Mouse (Mus musculus): ENCODE data around the gene Fcrlb. TPM values are rescaled to one million over a fixed set of nuclear protein-coding genes. Genes with fewer than 3 reads are reported as not detected.
"Not testable (repeated sequence)": the region's sequence is repeated elsewhere in the genome, so short reads cannot be mapped to it uniquely, and the experiment has no call there.

Gene Fcrlb
- polyA plus RNA-seq (2015; fragmentation: Nextera tagmentation; extraction: Ambion mirVana), result 0.11 and 0.16 TPM in 2 replicates

DNA sequence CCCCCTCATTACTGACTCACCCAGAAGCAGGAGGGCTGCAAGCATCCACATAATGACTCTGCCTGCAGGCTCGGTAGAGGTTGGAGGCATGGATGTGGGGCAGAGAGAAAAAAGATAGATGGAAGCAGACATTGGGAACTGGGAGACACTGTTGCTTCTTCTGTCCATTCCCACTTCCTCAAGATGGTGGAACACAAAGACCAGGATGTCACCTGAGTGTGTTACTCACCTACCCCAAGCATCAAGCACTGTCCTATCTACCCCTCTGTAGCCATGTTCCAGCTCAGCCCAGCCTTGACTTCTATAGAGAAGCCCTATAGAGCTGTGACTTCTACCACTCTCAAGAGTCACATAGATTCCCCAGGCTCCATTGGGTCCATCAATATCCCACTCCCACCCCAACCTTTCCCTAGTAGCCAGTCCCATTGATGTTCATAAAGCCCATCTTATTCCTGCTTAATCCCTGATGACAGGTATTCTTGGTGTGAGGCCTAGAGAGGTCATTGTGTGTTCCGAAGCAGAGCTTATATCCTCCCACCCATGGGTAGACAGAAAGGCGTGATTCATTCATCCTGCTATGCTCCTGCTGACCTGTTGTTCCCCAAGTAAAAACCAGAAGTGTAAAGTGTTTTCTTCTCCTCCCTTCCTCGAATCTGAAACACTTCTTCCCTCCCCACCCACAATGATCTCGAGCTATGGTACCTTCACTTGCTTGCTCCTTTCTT, at the start of gene Fcrlb:
TSS of gene Fcrlb (minus strand) at position 51 of the 725 bp plus-strand sequence.
- Histone ChIP-seq H3K36me3 (no peaks in the 10 kb centered on the region), H3K27me3 (replicated peaks) (peaks cover 8% of the 10 kb centered on the region), H3K4me1 (replicated peaks) (peaks cover 6% of the 10 kb centered on the region), H3K4me2 (replicated peaks) (no peak within 1 kb of the TSS), H3K9ac (no peak within 1 kb of the TSS), H3K9me3 (no peaks in the 10 kb centered on the region), H3K27ac (no peak within 1 kb of the TSS), H3K4me3 (replicated peaks) (no peak within 1 kb of the TSS)
- no peak for ATAC-seq
- 70% methylated on average over 5 of the region's 5 CpGs for WGBS

DNA sequence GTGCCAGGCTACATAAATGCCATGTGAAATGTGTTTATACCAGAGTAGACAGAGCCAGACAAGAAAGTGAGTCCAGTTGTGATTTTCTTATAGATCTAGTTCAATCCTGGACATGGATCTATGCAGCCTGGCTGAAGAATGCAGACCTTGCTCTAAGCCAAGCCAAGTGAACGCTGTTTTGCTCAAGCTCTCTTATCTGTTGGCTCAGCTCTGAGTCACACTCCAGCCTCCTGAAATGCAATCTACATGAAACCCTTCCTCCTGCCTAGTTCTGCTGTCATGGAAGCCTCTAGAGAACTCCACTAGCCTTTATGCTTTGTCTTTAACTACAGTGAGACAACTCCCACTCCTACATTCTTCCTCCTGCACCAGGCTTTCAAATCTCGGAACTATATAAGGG, 49.6 kb upstream of the Fcrlb start:
- WGBS, result 55% methylated on average over 2 of the region's 2 CpGs
- Histone ChIP-seq H3K27ac (no peak overlapping the region), H3K9me3 (no peaks in the 10 kb centered on the region), H3K9ac (no peak overlapping the region), H3K36me3 (no peaks in the 10 kb centered on the region), H3K27me3 (replicated peaks) (no peaks in the 10 kb centered on the region), H3K4me1 (replicated peaks) (no peaks in the 10 kb centered on the region; the same call in 1 of the 2 replicates), H3K4me3 (replicated peaks) (no peak overlapping the region), H3K4me2 (replicated peaks) (no peak overlapping the region)
- 0 out of 2 replicates have a peak, but pooled peaks have one; percentile 23 for ATAC-seq

DNA sequence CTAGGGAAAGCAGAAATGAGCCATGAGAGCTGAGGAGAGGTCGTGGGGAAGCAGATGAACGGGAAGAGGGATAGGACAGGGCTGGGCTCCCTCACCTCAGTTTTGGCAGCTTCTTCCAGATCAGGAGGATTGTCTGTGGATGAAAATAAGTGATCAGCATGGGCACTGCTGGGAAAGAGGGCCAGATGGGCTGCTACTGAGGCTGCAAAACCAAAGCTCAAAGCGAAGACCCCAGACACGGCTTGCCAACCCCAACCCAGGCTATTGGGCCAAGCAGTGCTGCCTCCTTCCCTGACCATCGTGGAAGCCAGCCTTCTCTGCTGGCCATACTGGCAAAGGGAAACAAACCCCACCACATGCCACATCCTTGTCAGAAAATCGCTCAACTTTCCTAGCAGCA, 48.4 kb upstream of the Fcrlb start:
- no peak for ATAC-seq
- Histone ChIP-seq H3K9ac (no peak overlapping the region), H3K36me3 (no peaks in the 10 kb centered on the region), H3K27me3 (replicated peaks) (no peaks in the 10 kb centered on the region), H3K27ac (no peak overlapping the region), H3K4me1 (replicated peaks) (no peaks in the 10 kb centered on the region; the same call in 1 of the 2 replicates), H3K9me3 (no peaks in the 10 kb centered on the region), H3K4me3 (replicated peaks) (no peak overlapping the region), H3K4me2 (replicated peaks) (no peak overlapping the region)
- WGBS, result 79% methylated on average over 6 of the region's 6 CpGs

DNA sequence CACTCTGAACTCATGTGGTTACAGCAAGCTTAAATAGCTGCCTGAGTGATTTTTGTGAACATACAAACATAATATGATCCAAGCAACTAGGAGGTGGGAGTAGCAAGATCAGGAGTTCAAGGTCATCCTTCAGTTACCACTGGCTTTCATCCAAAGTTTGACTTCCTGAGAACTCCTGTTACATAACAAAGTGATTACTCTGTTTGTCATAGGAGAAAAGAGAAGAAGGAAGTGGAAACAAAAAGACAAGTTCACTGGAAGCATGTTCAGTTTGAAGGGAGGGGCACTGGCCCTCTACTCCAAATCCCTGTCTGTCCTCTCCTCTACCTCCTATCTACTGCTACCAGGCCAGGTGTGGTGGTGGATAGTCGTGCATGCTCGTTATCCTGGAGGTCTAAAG, 47.0 kb upstream of the Fcrlb start:
- H3K9me3 ChIP-seq, result no peaks in the 10 kb centered on the region
- H3K27ac ChIP-seq, result no peak overlapping the region
- 67% methylated on average over 2 of the region's 2 CpGs for WGBS
- H3K9ac ChIP-seq, result no peak overlapping the region
- no peak for ATAC-seq
- H3K36me3 ChIP-seq, result no peaks in the 10 kb centered on the region
- no peak overlapping the region for H3K4me2 ChIP-seq (replicated peaks)
- no peak overlapping the region for H3K4me3 ChIP-seq (replicated peaks)
- H3K4me1 ChIP-seq (replicated peaks), result no peaks in the 10 kb centered on the region; the same call in 1 of the 2 replicates
- H3K27me3 ChIP-seq (replicated peaks), result no peaks in the 10 kb centered on the region

DNA sequence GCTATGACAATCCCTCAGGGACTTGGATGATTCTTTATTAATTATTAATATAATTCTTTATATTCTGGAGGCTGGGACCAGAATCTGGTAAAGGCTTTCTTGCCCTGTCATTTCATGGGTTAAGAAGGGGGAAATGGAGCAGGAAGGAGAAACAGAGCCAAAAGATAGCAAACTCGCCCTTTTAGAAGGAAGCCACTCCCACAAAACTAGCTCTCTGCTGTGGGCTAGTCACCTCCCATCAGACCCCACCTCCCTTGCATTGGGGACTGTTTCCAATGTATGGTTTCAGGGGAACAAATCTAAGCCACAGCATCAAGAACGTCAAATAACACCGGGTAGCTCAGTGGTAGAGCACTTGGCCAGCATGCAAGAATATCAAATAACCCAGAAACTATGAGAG, 45.5 kb upstream of the Fcrlb start:
- H3K9me3 ChIP-seq, result no peaks in the 10 kb centered on the region
- ATAC-seq, result no peak
- no peak overlapping the region for H3K9ac ChIP-seq
- H3K27ac ChIP-seq, result no peak overlapping the region
- no peaks in the 10 kb centered on the region; the same call in 1 of the 2 replicates for H3K4me1 ChIP-seq (replicated peaks)
- H3K27me3 ChIP-seq (replicated peaks), result no peaks in the 10 kb centered on the region
- 51% methylated on average over 3 of the region's 3 CpGs for WGBS
- H3K4me2 ChIP-seq (replicated peaks), result no peak overlapping the region
- no peak overlapping the region for H3K4me3 ChIP-seq (replicated peaks)
- no peaks in the 10 kb centered on the region for H3K36me3 ChIP-seq

DNA sequence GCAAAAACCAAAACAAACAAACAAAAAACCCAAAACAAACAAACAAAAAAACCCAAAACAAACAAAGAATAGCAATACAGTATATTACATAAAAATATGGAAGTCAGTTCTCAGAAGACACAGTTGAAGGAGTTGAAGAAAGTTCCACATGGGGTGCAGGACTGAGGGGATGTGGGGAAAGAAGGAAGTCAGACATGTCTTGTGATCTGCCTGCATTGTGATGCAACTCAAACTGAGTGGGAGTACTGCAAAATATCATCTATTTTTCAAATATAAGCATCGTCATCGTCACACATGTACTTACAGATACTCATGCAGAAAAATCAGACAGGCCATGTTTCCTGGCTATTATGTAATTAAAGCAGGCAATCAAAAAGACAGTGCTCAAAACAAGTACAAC, 40.5 kb upstream of the Fcrlb start:
- no peak for ATAC-seq
- no peaks in the 10 kb centered on the region for H3K9me3 ChIP-seq
- no peaks in the 10 kb centered on the region for H3K27me3 ChIP-seq (replicated peaks)
- no peak overlapping the region for H3K4me3 ChIP-seq (replicated peaks)
- H3K36me3 ChIP-seq, result no peaks in the 10 kb centered on the region
- no peak overlapping the region for H3K27ac ChIP-seq
- H3K9ac ChIP-seq, result no peak overlapping the region
- no peaks in the 10 kb centered on the region for H3K4me1 ChIP-seq (replicated peaks)
- 80% methylated on average over 2 of the region's 2 CpGs for WGBS
- H3K4me2 ChIP-seq (replicated peaks), result no peak overlapping the region

DNA sequence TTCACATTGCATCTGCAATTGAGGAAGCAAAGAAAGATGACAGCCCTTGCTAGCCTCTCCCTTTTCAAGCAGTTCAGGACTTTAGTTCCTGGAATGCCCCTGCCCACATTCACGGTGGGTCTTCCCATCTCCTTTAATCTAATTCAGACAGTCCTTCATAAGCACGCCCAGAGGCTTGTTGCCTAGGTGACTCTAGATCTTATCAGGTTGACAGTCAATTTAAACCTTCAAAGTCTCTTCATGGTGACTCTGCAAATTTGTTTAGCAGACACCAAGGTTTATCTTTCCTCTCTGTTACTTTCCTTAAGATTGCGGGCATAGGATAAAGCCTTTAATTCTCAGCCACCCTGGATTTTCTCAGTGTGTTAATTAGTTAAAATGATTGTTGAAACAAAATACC, 38.0 kb upstream of the Fcrlb start:
- H3K36me3 ChIP-seq, result no peaks in the 10 kb centered on the region
- no peak for ATAC-seq
- no peak overlapping the region for H3K4me3 ChIP-seq (replicated peaks)
- H3K4me2 ChIP-seq (replicated peaks), result no peak overlapping the region
- no peaks in the 10 kb centered on the region for H3K9me3 ChIP-seq
- no peak overlapping the region for H3K27ac ChIP-seq
- H3K4me1 ChIP-seq (replicated peaks), result no peaks in the 10 kb centered on the region
- H3K27me3 ChIP-seq (replicated peaks), result no peaks in the 10 kb centered on the region
- H3K9ac ChIP-seq, result no peak overlapping the region
- WGBS, result 29% methylated on average over 3 of the region's 3 CpGs

DNA sequence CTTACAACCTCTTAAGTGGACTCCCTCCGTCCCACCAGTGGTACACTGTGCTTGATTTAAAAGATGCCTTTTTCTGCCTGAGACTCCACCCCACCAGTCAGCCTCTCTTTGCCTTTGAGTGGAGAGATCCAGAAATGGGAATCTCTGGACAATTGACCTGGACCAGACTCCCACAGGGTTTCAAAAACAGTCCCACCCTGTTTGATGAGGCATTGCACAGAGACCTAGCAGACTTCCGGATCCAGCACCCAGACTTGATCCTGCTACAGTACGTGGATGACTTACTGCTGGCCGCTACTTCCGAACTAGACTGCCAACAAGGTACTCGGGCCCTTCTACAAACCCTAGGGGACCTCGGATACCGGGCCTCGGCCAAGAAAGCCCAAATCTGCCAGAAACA, 32.2 kb upstream of the Fcrlb start:
- 94% methylated on average over 7 of the region's 9 CpGs for WGBS
- not testable (repeated sequence) for H3K4me3 ChIP-seq (replicated peaks); ATAC-seq; H3K27me3 ChIP-seq (replicated peaks); H3K9ac ChIP-seq; H3K27ac ChIP-seq; H3K4me1 ChIP-seq (replicated peaks); H3K4me2 ChIP-seq (replicated peaks); H3K9me3 ChIP-seq; H3K36me3 ChIP-seq

DNA sequence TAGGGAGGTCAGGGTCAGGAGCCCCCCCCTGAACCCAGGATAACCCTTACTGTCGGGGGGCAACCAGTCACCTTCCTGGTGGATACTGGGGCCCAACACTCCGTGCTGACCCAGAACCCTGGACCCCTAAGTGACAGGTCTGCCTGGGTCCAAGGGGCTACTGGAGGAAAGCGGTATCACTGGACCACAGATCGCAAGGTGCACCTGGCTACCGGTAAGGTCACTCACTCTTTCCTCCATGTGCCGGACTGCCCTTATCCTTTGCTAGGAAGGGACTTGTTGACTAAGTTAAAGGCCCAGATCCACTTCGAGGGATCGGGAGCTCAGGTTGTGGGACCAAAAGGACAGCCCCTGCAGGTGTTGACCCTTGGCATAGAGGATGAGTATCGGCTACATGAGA, 31.4 kb upstream of the Fcrlb start:
- ATAC-seq; H3K4me1 ChIP-seq (replicated peaks); H3K36me3 ChIP-seq; H3K27me3 ChIP-seq (replicated peaks); H3K4me3 ChIP-seq (replicated peaks); H3K9ac ChIP-seq; H3K4me2 ChIP-seq (replicated peaks); H3K9me3 ChIP-seq; H3K27ac ChIP-seq: not testable (repeated sequence)
- WGBS, result 95% methylated on average over 9 of the region's 9 CpGs

DNA sequence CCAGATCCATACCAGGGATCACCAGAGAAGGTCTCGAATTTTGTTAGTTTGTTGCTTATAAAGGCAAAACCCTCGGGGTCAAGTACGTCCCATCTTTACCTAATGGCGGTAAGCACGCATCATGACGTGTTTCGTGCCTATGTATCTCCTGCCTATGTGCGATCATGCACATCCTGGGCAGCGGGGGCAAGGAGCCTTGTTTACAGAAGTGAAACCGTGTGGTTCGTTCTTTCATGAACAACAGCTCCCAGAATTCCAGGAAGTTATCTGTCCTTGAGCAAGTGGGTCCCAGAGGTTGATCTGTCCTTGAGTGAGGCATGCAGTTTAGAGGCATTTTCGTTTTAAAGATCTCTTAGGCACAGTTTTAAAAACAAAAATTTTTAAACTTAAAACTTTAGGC, 26.5 kb upstream of the Fcrlb start:
- Histone ChIP-seq H3K36me3 (no peaks in the 10 kb centered on the region), H3K27me3 (replicated peaks) (no peaks in the 10 kb centered on the region), H3K4me1 (replicated peaks) (no peaks in the 10 kb centered on the region), H3K4me2 (replicated peaks) (no peak overlapping the region), H3K4me3 (replicated peaks) (no peak overlapping the region), H3K27ac (no peak overlapping the region), H3K9me3 (no peaks in the 10 kb centered on the region), H3K9ac (no peak overlapping the region)
- no peak for ATAC-seq
- 86% methylated on average over 12 of the region's 12 CpGs for WGBS

DNA sequence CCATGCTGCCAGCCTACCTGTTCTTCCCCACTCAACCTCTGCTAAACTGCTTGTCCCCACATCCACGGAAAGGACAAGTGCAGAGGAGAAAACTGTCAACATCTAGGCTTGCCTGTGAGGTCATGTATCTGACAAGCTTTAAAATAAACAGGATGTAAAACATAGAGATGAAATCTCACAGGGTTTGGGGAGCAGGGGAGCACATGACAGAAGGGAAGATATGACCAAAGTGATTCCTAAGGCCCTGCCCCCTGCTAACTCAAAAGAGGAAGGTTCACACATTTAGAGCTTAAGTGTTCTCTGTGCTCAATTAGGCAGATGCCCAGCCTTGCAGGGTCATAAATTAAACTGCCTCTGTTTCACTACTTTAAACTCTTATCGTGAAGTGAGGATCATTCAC, 21.6 kb upstream of the Fcrlb start:
- Histone ChIP-seq H3K4me3 (replicated peaks) (no peak overlapping the region), H3K27me3 (replicated peaks) (no peaks in the 10 kb centered on the region), H3K4me1 (replicated peaks) (no peaks in the 10 kb centered on the region), H3K4me2 (replicated peaks) (no peak overlapping the region), H3K36me3 (no peaks in the 10 kb centered on the region), H3K9me3 (no peaks in the 10 kb centered on the region), H3K27ac (no peak overlapping the region), H3K9ac (no peak overlapping the region)
- ATAC-seq, result no peak
- 40% methylated on average over 2 of the region's 2 CpGs for WGBS

DNA sequence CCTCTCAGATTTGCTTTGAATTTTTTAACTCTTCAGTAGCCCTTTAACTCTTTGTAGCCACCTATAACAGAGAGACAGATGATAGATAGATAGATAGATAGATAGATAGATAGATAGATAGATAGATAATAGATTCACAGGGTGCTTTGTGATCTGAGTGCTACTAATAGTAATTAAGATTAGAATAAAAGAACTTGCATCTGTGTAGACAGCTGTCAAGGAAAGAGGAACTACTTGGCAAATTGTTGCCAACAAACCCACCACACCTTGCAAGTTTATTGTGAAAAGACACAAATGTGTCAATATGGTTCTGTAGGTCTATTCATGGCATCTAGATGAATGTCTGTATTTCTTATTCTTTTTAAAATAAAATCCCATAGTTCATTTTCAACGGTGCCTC, 21.2 kb upstream of the Fcrlb start:
- WGBS, result 70% methylated on average over 1 of the region's 1 CpGs
- no peak for ATAC-seq
- no peak overlapping the region for H3K4me3 ChIP-seq (replicated peaks)
- H3K4me1 ChIP-seq (replicated peaks), result no peaks in the 10 kb centered on the region
- no peaks in the 10 kb centered on the region for H3K36me3 ChIP-seq
- H3K9me3 ChIP-seq, result no peaks in the 10 kb centered on the region
- no peak overlapping the region for H3K9ac ChIP-seq
- no peak overlapping the region for H3K4me2 ChIP-seq (replicated peaks)
- H3K27ac ChIP-seq, result no peak overlapping the region
- H3K27me3 ChIP-seq (replicated peaks), result no peaks in the 10 kb centered on the region

DNA sequence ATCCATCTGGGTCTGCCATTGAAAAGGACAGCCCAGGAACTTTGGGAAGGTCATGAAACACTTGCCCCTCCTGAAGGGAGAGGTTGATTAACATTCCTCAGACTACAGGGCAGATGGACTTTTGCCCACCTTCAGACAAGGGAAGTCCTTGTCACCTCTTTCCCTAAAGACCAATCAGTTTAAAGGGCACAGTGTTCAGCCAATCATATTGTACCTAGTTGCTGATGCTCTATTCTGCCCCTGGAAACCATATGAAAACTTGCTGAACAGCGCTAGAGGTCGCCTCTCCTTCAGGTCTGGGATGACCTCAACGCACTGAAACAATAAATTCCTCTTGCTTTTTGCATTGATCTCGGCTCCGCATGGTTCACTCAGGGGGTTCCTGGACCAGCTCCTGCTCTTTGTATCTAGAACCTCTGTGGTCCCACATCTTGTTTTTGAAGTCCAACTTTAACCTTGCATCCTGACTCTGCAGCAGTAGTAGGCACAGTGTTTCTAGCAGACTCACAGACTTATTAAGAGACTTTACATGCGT, 20.7 kb upstream of the Fcrlb start:
- H3K4me2 ChIP-seq (replicated peaks), result no peak overlapping the region
- H3K9ac ChIP-seq, result no peak overlapping the region
- no peaks in the 10 kb centered on the region for H3K9me3 ChIP-seq
- no peak for ATAC-seq
- no peaks in the 10 kb centered on the region for H3K27me3 ChIP-seq (replicated peaks)
- no peak overlapping the region for H3K27ac ChIP-seq
- 75% methylated on average over 6 of the region's 6 CpGs for WGBS
- no peak overlapping the region for H3K4me3 ChIP-seq (replicated peaks)
- no peaks in the 10 kb centered on the region for H3K4me1 ChIP-seq (replicated peaks)
- H3K36me3 ChIP-seq, result no peaks in the 10 kb centered on the region
